Mouse (Mus musculus): Measurements from ENCODE around the gene Ndufa11.

Ndufa11 gene

GRCm38 (mm10) chr17:56716655-56717362 lies 758 bp upstream of the Ndufa11 start:
- peak; percentile 91 for DNase-seq

- no peak for DNase-seq
Measured at GRCm38 (mm10) chr17:56722441-56722840, 4.9 kb downstream of the Ndufa11 start.

- DNase-seq = no peak
Measured at GRCm38 (mm10) chr17:56723419-56724161, 6.0 kb downstream of the Ndufa11 start.

- no peak for DNase-seq
Measured at GRCm38 (mm10) chr17:56727029-56727649, 9.6 kb downstream of the Ndufa11 start.

GRCm38 (mm10) chr17:56727659-56728058 lies 10.1 kb downstream of the Ndufa11 start:
- no peak for DNase-seq

- no peak for DNase-seq
Measured at GRCm38 (mm10) chr17:56728117-56728516, 10.6 kb downstream of the Ndufa11 start.

DNA sequence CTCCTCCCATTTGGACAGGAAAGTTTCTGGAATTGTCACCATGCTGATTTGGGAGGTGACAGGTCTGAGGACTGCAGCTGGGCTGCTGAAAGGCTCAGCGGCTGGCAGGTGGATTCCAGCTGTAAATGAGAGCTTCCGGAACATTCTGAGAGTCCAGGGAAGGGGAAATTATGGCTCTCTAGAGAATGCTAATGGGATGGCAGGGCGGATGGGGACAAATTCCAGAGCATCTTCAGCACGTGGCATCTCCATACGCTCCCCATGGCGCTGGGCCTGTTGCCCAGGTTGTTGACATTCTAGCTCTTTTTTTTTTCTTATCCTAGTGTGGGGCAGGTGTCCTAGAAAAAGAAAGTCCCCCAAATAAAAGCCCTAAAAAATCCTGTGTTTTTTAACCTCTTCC lies 11.6 kb downstream of the Ndufa11 start:
- DNase-seq = no peak

DNA sequence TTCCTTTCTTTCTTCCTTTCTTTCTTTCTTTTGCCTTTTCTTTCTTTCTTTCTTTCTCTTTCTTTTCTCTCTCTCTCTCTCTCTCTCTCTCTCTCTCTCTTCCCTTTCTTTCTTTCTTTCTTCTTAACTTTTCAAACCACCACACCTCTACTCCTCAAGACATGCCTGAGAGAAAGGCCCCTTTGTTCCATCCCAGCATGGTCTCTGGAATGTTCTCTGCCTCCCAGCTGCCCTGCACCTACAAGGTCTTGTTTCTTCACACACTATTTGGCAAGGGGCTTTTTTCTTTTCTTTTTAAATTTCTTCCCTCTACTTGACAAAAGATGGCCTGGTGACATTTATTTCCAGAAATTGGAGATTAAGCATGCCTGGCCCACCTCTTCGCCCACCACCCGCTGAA lies 12.1 kb downstream of the Ndufa11 start:
- DNase-seq = no peak

GRCm38 (mm10) chr17:56736534-56736933 lies 19.0 kb downstream of the Ndufa11 start:
- no peak for DNase-seq

DNA sequence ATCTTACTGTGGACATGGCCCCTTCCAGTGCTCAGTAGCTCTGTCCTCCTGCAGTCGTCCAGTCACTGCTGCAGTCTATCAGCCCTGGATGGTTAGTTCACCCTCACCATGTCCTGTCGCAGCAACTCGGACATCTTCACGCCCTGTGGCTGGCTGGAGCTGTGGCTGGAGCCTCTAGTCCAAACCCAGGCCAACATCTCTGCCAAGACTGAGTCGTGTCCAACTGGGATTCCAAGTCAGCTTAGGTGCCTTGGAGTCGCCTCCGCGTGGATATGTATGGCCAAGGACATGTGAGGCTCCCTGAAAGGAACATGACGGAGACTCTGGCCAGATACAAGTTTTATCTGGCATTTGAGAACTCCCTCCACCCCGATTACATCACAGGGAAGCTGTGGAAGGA lies 20.7 kb downstream of the Ndufa11 start:
- no peak for DNase-seq

GRCm38 (mm10) chr17:56740118-56740787 lies 22.7 kb downstream of the Ndufa11 start:
- no peak for DNase-seq

- DNase-seq = no peak
Measured at GRCm38 (mm10) chr17:56740788-56741160, 23.2 kb downstream of the Ndufa11 start.

DNA sequence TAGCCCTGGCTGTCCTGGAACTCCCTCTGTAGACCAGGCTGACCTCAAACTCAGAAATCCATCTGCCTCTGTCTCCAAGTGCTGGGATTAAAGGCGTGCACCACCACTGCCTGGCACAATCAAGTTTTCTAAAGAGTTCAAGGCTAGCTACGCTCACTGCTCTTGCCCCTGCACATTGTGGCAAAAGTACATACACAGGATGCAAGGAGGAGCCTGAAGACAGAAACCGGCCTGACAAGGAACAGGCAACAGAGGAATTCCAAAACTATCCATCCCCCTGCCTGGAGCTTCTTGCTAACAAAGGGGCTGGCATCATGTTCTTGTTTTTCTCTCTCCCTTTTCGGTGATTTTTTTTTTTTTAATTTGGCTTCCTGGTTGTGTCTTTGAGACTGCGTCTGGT lies 26.6 kb downstream of the Ndufa11 start:
- DNase-seq = no peak

DNA sequence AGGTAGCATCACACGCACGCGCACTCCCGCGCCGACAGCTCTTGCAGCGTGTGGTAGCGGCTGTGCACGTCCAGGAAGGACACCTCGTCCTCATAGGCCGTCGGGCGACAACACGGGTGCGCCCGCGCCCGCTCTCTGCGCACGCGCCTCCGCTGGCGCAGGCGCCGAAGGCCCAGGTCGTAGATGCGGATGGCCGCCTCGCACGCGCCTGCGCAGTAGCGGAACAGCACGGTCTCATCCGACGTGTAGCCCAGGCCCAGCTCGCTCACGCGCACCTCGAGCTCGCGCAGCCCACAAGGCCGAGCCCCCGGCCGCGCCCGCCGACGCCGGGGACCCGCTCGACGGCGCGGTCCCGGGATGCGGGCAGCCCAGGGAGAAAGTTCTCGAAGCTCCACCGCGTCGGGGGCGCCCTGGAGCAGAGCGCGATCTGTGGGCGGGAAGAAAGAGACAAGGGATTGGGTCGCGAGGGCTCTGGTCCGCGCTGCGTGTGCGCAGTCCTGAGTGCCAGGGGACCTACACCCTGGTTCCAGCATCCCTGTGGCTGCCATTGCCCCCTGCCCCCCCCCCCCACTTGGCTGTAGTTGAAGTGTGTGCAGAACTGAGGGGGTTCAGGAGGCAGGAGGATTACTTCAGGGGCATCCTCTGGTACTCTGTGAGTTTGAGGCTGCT lies 34.0 kb downstream of the Ndufa11 start:
- peak; percentile 63 for DNase-seq

- DNase-seq = no peak
Measured at GRCm38 (mm10) chr17:56753452-56753851, 35.9 kb downstream of the Ndufa11 start.

DNA sequence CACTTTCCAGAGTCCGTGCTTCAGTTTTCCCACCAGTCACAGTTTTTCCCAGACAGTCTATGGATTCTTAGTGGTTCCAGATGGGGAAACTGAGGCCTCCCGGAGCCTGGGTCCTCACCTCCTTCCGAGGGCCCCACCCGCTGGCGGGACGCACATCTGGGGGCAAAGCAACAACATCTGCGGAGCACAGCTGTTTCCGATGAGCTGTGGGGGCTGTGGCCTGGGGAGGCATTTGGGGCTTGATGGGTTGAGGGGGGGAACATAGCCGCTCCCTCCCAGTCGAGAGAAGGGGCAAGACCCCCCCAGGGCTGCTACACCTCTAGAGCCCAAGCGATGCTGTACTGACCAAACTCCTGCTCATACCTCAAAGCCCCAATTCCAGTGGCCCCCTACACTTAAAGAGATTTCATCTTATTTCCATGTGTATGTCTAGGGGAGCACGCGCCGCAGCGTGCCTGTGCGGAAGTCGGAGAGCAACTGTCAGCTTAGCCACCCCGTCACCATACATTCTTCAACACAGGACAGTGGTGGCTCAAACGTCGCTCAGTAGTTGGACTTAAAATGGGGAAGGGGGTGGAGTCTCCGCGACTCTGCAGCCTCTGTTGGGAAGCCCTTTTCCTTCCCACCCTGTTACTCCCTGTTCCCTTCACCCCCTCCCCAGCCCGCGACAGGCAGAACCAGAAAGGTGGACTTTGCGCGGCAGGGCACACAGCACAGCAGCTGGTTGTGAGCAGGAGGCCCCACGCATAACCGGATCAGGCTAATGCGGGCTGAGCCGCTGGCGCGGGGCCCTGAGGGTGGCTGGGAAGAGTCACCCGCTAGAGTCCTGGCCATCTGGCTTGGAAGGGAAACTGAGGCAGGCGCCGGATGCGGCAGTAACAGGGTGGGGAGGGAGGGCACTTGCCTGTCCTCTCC lies 37.0 kb downstream of the Ndufa11 start:
- DNase-seq = no peak

DNA sequence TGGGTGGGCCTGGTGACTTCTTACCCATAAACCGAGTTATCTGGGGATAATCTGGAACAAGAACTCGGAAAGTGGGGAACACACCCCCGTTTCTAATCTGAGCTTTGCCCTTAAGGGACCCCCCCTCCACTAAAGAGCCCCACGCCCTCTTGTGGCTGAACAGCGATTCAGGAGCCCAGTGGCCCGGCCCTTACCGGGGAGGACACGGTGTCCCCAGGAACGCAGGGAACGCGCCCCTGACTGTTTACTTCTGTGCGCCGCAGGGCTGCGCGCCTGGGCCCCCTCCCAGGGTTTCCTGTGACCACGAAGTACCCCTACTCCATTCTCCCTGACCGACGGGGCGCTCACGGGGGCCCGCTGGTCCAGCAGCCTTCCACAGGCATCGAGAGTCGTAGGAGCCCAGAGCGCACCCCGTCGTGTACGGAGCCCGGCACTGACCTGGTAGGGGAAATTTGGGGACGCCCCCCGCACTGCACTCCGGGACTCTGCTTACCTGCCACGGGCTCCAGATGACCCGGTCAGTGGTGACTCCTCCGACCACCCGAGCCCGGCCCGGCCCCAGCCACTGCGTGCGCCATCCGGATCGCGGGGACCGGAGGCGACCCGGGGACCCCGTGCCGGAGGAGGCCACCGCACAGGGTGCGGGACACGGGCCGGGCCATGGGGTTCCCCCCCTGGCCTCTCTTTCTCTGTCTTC lies 39.3 kb downstream of the Ndufa11 start:
- no peak for DNase-seq

GRCm38 (mm10) chr17:56757416-56758123 lies 40.0 kb downstream of the Ndufa11 start, which contains the start of gene Nrtn:
Gene Nrtn, minus strand, starts transcription at chr17:56757530.
- DNase-seq = no peak

GRCm38 (mm10) chr17:56758132-56758531 lies 40.6 kb downstream of the Ndufa11 start:
- DNase-seq = peak; percentile 72

- no peak for DNase-seq
Measured at GRCm38 (mm10) chr17:56759261-56759660, 41.7 kb downstream of the Ndufa11 start.

Measured in right cerebral cortex, postnatal 4 days (tissue).